Mouse (Mus musculus) embryonic facial prominence, embryonic 11.5 days (tissue): Measurements from ENCODE around the gene Grm4. TPM values are rescaled to one million over a fixed set of nuclear protein-coding genes. Genes with fewer than 3 reads are reported as not detected.

Experiments used
- ATAC-seq: fragments of 200-750 bp; cut with Nextera tagmentation; replicated peaks from 2 replicates; pipeline ENCODE4 v1.8.0; 2017; ENCODE audit warnings: low read depth; ENCODE audit not compliant: insufficient number of reproducible peaks, low FRiP score, low TSS enrichment
- DNase-seq: peaks from one replicate; pipeline ENCODE4 v3.0.0-alpha.2; 2015; ENCODE audit warnings: low spot score
- H3K27ac ChIP-seq: fragments of 300-500 bp; sonication (generic); replicated peaks from 2 replicates; pipeline ENCODE4 v1.5.1; 2014; ENCODE audit warnings: mild to moderate bottlenecking, low read depth, low read length, control low read depth
- H3K27me3 ChIP-seq: fragments of 300-500 bp; sonication (generic); 2 replicates; pipeline ENCODE4 v1.6.1; 2014; ENCODE audit warnings: mild to moderate bottlenecking, low read length, moderate library complexity, mixed read lengths; ENCODE audit not compliant: control insufficient read depth, insufficient read depth
- H3K36me3 ChIP-seq: fragments of 300-500 bp; sonication (generic); replicated peaks from 2 replicates; pipeline ENCODE4 v1.6.1; 2014; ENCODE audit warnings: low read depth, mild to moderate bottlenecking, low read length, moderate library complexity, mixed read lengths; ENCODE audit not compliant: control insufficient read depth, insufficient read depth
- H3K4me1 ChIP-seq: fragments of 300-500 bp; sonication (generic); 2 replicates; pipeline ENCODE4 v1.6.1; 2014; ENCODE audit warnings: low read length, mixed read lengths; ENCODE audit not compliant: control insufficient read depth, insufficient read depth
- H3K4me2 ChIP-seq: fragments of 300-500 bp; sonication (generic); 2 replicates; pipeline ENCODE4 v1.6.1; 2014; ENCODE audit warnings: low read depth, mild to moderate bottlenecking, control low read depth, low read length, moderate library complexity
- H3K4me3 ChIP-seq: fragments of 300-500 bp; sonication (generic); 2 replicates; pipeline ENCODE4 v1.5.1; 2014; ENCODE audit warnings: low read depth, low read length, control low read depth
- H3K9ac ChIP-seq: fragments of 300-500 bp; sonication (generic); replicated peaks from 2 replicates; pipeline ENCODE4 v1.6.1; 2014; ENCODE audit warnings: mild to moderate bottlenecking, control low read depth, low read length
- H3K9me3 ChIP-seq: fragments of 300-500 bp; sonication (generic); replicated peaks from 2 replicates; pipeline ENCODE4 v1.6.1; 2016; ENCODE audit warnings: mild to moderate bottlenecking, low read length, inconsistent platforms, mixed read lengths; ENCODE audit not compliant: control insufficient read depth
- WGBS: fragments of 180-500 bp; shearing (Covaris S2); extraction: QIAGEN DNeasy Blood & Tissue Kit; methylation state at CpG from one replicate; pipeline ENCODE4 v1.1.7; 2014; 5-methylcytosine and 5-hydroxymethylcytosine counted together
- polyA plus RNA-seq: library from polyadenylated mRNA; unstranded; fragments of >200 nt; fragmentation: Nextera tagmentation; extraction: Ambion mirVana; gene quantifications from 2 replicates; pipeline ENCODE4 v1.2.1, GENCODE M21; 2014

Grm4 gene
- polyA plus RNA-seq, 1 experiment from 2014 or later, result 0.49 TPM

GRCm38 (mm10) chr17:27464327-27464962 lies 56.8 kb downstream of the Grm4 start:
- no peak overlapping the region for H3K27ac ChIP-seq
- ATAC-seq (no peak), DNase-seq (no peak)
- no peaks in the 10 kb centered on the region for H3K36me3 ChIP-seq
- H3K9ac ChIP-seq, result no peak overlapping the region
- no peaks in the 10 kb centered on the region for H3K4me1 ChIP-seq
- no peak overlapping the region for H3K4me2 ChIP-seq
- no peak overlapping the region for H3K4me3 ChIP-seq
- WGBS, result 56% methylated on average over 8 of the region's 8 CpGs
- no peaks in the 10 kb centered on the region for H3K27me3 ChIP-seq
- no peaks in the 10 kb centered on the region for H3K9me3 ChIP-seq

GRCm38 (mm10) chr17:27459979-27460378 lies 61.2 kb downstream of the Grm4 start:
- DNase-seq (no peak), ATAC-seq (no peak)
- Histone ChIP-seq H3K9me3 (no peaks in the 10 kb centered on the region), H3K27me3 (no peaks in the 10 kb centered on the region), H3K4me3 (no peak overlapping the region), H3K4me1 (no peaks in the 10 kb centered on the region), H3K36me3 (no peaks in the 10 kb centered on the region), H3K27ac (no peak overlapping the region), H3K9ac (no peak overlapping the region), H3K4me2 (no peak overlapping the region)
- WGBS, result 71% methylated on average over 10 of the region's 10 CpGs

GRCm38 (mm10) chr17:27459241-27459640 lies 62.0 kb downstream of the Grm4 start:
- H3K36me3 ChIP-seq, result no peaks in the 10 kb centered on the region
- no peaks in the 10 kb centered on the region for H3K9me3 ChIP-seq
- no peak overlapping the region for H3K27ac ChIP-seq
- no peak for ATAC-seq
- H3K4me2 ChIP-seq, result no peak overlapping the region
- no peak overlapping the region for H3K4me3 ChIP-seq
- no peak for DNase-seq
- no peaks in the 10 kb centered on the region for H3K27me3 ChIP-seq
- WGBS, result 86% methylated on average over 3 of the region's 3 CpGs
- H3K9ac ChIP-seq, result no peak overlapping the region
- H3K4me1 ChIP-seq, result no peaks in the 10 kb centered on the region

GRCm38 (mm10) chr17:27457863-27458494 lies 63.2 kb downstream of the Grm4 start:
- Histone ChIP-seq H3K4me3 (no peak overlapping the region), H3K4me2 (no peak overlapping the region), H3K4me1 (no peaks in the 10 kb centered on the region), H3K27me3 (no peaks in the 10 kb centered on the region), H3K27ac (no peak overlapping the region), H3K9me3 (no peaks in the 10 kb centered on the region), H3K36me3 (no peaks in the 10 kb centered on the region), H3K9ac (no peak overlapping the region)
- WGBS, result 79% methylated on average over 3 of the region's 3 CpGs
- DNase-seq, result no peak
- no peak; the same call in 1 of the 2 replicates for ATAC-seq

GRCm38 (mm10) chr17:27457038-27457577 lies 64.1 kb downstream of the Grm4 start:
- DNase-seq (no peak), ATAC-seq (no peak)
- Histone ChIP-seq H3K4me3 (no peak overlapping the region), H3K27ac (no peak overlapping the region), H3K4me1 (no peaks in the 10 kb centered on the region), H3K9me3 (no peaks in the 10 kb centered on the region), H3K9ac (no peak overlapping the region), H3K36me3 (no peaks in the 10 kb centered on the region), H3K4me2 (no peak overlapping the region), H3K27me3 (no peaks in the 10 kb centered on the region)
- 88% methylated on average over 9 of the region's 9 CpGs for WGBS

GRCm38 (mm10) chr17:27456364-27456763 lies 64.8 kb downstream of the Grm4 start:
- H3K4me3 ChIP-seq, result no peak overlapping the region
- no peak for DNase-seq
- ATAC-seq, result no peak
- no peaks in the 10 kb centered on the region for H3K9me3 ChIP-seq
- no peak overlapping the region for H3K9ac ChIP-seq
- H3K27ac ChIP-seq, result no peak overlapping the region
- 76% methylated on average over 11 of the region's 11 CpGs for WGBS
- H3K4me2 ChIP-seq, result no peak overlapping the region
- no peaks in the 10 kb centered on the region for H3K4me1 ChIP-seq
- no peaks in the 10 kb centered on the region for H3K36me3 ChIP-seq
- no peaks in the 10 kb centered on the region for H3K27me3 ChIP-seq

GRCm38 (mm10) chr17:27455012-27455784 lies 66.0 kb downstream of the Grm4 start:
- Histone ChIP-seq H3K4me3 (no peak overlapping the region), H3K27ac (no peak overlapping the region), H3K36me3 (no peaks in the 10 kb centered on the region), H3K9me3 (no peaks in the 10 kb centered on the region), H3K4me2 (no peak overlapping the region), H3K4me1 (no peaks in the 10 kb centered on the region), H3K27me3 (no peaks in the 10 kb centered on the region), H3K9ac (no peak overlapping the region)
- DNase-seq (no peak), ATAC-seq (no peak)
- WGBS, result 79% methylated on average over 9 of the region's 9 CpGs

- Histone ChIP-seq H3K4me1 (no peaks in the 10 kb centered on the region), H3K36me3 (no peaks in the 10 kb centered on the region), H3K27me3 (no peaks in the 10 kb centered on the region), H3K9ac (no peak overlapping the region), H3K4me2 (no peak overlapping the region), H3K27ac (no peak overlapping the region), H3K4me3 (no peak overlapping the region), H3K9me3 (no peaks in the 10 kb centered on the region)
- 90% methylated on average over 11 of the region's 11 CpGs for WGBS
- ATAC-seq, result no peak
- DNase-seq, result no peak
Measured at GRCm38 (mm10) chr17:27454396-27454795, 66.8 kb downstream of the Grm4 start.
